Mouse (Mus musculus): ENCODE measurements around the gene Lrg1.

- TF ChIP-seq CTCF (IDR thresholded peaks at IDR 0.05; ENCODE audit: extremely low read depth, insufficient read depth, insufficient read length, insufficient replicate concordance), result no peak
- TF ChIP-seq POLR2A (IDR thresholded peaks at IDR 0.05; ENCODE audit: low read depth, low read length), result no peak
These were observed 23.6 kb downstream of the Lrg1 start for GRCm38 (mm10) chr17:56098180-56098579.
